Mouse (Mus musculus): Measurements from ENCODE around the gene Eif4e1b. TPM values are rescaled to one million over a fixed set of nuclear protein-coding genes. Genes with fewer than 3 reads are reported as not detected.

Gene Eif4e1b
- total RNA-seq, 2 experiments from 2014 or later = not detected

DNA sequence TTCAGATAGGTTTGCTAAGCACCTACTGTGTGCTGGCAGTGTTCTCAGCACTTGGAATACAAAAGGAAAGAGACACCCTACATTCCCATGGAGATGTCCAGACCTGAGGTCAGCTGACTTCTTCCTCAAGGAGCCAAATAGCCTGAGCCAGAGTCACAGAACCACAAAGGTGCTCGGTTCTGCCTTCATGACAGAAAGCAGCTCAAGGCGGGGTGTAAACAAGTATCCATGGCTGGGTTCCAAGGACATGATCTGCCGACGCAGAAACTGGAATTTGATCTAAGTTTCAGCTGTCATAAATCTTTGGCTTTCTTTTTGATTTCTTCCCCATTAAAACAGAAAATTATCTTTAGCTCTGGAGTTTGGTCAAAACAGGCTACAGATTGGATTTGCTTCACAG is 16.4 kb downstream of the Eif4e1b start:
- no peak for DNase-seq

DNA sequence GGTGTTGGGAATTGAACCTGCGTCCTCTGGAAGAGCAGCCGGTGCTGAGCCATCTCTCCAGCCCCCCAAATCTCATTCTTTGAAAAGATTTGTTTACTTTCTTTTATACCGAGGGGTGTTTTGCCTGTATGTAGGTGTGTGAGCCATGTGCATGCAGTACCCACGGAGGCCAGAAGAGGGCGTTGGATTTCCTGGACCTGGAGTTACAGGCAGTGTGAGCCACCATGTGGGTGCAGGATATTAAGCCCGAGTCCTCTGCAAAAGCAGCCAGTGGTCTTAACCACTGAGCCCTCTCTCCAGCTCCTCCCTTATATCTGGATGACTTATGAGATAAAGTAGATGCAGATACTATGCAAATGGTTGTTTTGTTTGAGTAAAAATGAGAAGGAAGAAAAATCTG is 19.2 kb downstream of the Eif4e1b start:
- no peak for DNase-seq

DNA sequence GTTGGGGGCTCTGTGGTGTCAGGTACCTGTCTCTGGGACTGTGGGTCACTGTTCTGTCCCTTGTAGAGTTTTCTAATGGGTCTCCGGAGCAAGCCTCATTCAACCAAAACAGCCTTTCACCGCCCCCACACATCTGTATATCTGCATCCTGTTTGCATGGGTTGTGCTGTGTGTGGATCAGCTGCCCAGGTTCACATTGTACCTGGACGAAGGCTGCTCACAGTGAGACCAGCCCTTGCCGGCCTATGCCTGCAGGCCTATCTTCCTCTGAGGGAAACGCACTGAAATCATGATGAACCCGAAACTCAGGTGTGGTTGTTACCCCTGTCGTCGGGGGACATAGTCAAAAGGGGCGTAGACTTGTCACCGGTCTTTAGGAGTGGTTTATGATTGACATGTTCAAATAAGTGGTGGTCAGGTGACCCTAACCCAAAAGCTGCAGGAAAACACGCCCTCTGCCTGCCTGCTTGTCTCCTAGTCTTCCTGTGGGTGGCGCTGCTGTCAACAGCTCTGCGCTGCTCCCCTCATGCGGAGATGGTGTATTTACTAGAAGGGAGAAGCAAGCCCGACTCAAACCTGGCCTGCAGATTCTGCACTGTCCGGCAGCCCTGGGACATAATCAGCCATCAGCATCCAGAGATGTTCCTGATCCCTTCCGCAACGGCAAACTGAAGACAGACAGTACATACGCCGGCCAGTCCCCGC is 21.5 kb downstream of the Eif4e1b start:
- DNase-seq = no peak

DNA sequence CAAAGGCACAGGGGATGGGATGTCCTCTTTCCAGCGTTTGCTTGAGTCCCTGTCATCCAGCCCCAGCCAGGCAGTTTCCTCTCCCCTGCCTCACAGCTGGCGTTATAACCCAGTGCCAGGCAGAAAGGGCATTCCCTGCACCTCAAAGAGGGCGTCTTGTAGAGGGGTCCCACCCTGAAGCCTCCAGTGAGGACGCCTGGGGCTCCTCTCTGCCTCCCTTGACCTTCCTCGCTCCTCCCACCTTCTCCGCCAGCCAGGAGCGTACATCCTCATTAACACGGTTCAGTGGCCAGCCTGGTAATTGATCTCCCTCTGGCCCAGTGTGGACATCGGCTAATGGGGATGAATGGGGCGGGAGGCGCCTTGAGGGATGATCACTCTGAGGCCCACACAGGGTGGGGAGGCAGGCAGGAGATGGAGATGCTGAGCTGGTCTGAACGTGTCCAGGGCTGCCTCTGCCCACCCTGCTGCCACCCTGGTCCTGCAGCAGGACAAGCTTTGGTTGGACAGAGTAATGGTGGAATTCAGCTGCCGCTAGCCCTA is 22.7 kb downstream of the Eif4e1b start:
- DNase-seq = no peak

DNA sequence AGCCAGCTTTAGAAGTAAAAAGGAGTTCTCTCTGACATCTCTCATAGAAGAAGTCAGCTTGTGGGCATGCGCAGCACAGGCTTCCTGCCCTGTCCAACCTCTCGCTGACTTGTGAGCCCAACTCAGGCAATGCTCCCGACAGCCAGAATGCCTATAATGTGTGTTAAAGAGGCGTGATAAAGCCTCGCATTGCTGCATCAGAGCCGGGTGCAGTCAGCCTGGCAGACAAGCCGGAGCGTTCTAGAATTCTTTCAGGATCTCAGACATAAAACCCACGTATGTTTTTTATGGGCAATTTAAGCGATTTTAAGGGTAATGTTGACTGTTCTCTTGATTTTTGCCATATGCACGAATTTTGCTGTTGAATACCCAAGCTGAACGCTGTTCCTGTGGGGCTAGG is 24.3 kb downstream of the Eif4e1b start:
- no peak for DNase-seq

DNA sequence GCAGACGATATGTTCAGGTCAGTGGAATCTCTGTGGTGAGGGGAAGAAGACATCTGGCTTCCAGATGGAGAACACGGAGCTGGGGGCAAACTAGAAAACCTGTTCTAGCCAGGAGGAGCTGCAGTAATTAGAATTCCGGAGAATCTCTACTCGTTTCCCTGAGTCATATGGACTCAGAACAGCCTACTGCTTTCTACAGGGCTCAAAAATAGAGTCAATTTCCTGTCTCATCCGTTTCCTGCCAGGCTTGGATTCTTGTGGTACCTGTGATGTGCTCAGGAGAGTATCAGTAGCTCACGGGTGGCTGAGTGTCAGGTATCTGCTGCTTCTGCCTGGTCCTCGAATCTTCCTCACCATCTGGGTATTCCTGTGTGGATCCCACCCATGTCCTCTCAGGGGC is 27.7 kb downstream of the Eif4e1b start:
- no peak for DNase-seq

DNA sequence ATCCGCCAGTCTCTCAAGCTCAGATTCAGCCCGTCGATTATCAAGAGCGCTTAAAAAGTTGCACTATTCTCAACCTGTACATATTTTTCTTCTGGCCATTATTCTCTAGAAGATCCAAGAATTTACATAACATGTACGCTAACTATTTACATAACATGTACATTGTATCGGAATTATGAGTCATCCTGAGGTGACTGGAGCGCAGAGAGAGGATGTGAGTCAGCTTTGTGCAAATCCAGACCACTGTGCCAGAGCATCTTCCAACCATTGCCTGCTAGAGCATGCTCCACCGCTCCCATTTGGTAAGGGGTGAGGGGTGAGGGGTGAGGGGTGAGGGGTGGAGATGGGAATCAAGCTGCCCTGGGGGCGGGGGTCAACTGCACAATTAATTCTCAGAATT is 29.6 kb downstream of the Eif4e1b start:
- DNase-seq = no peak

DNA sequence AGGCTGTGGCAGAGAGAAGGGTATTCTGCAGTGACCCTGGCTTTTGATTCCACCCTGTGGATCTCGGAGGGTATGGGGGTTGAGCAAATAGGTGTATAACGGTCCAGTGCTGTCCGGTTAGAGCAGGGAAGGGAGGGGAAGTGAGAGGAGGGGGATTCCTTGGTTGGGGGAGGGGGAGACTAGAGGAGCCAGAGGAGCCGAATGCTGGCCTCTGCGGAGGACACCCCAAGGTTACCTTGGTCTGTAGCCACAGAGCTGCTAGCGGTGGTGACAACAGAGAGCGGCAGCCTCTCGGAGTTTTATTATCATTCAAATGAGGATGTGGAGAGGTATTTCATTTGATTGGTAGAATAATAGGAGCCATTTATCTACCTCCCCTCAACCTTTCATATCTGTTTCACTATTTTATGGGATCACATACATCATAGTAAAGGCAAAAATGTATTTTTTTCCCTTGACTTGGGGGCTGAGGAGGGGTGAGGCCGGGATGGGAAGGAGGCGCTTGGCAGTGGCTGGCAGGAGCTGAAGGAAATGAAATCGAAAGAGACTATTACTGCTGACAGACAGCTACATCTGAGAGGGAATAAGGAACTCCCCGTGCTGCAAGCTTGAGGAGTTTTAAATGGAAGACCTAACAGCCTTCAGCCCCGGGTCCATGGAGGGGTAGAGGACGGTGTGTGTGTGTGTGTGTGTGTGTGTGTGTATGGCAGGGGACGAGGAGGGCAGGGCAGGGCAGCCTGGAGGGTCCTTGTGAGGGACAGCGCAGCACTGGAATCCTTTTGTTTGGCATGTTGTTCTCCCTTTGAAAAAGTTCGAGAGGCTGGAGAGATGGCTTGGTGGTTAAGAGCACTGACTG is 34.8 kb downstream of the Eif4e1b start:
- DNase-seq = no peak

DNA sequence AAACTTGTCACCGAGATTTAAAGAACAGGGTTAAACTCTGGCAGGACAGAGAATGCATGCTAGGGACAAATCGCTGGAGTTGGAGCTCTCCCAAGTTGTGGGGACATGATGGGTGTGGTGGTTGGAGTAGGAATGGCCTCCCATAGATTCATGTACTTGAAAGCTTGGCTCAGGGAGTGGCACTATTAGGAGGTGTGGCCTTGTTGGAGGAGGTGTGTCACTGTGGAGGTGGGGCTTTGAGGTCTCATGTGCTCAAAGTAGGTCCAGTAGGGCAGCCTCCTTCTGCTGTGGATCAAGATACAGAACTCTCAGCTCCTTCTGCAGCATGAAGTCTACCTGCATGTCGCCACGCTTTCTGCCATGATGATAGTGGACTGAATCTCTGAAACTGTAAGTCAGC is 37.3 kb downstream of the Eif4e1b start:
- no peak for DNase-seq

DNA sequence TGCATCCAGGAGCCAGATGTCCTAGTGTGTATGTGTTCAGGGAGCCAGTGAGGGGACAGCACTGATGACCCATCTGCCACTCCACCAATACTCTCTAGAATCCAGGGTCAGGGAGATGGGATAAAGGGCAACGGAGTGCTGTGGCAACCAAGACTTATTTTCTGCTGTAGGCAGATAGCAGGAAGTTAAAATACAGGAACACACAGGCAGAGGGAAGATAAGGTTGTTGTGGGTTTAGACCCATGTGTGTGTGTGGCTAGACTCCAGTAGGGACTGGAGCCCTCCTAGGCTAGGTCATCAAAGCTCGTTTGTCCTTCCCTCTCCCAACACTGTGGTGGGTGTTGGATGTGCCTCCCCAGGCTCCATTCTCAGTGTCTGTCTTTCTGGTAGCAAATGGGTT is 38.1 kb downstream of the Eif4e1b start:
- DNase-seq = no peak

DNA sequence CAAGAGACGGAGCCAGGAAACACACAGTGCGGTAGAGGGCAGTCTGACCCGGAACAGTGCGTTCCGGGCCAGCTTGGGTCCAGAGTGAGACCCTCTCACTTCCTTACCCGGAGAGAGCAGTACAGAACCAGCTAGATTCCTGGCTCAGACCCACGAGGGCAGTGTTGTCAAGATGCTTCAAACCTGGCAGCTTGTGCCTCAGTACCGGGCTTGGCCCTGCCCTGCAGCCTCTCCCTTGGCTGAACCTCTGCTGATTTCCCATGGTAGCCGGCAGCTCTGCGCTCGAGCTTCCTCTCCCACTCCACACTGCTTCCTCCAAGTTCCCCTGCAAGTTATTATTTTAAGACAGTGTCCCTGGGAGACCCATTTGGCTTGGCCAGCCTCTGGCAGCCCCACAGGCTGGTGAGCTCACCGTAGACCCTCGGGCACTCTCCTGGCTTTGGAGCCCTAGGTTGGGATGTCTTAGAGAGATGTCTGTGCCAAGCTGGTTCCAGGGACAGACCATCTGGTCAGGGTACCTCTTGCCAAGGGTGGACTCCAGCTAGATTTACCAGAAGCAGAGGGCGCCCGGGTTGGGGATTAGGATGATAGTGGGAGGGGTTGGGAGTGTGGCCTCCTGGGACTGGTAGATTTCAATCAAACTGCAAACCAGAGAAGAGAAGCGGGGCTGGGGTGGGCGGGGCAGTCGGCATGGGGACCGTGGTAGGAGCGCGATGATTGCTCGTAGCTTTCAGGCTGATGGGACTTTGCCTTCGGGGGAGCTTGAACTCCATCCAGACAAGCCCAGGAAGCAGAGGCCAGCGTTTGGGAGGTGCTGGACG is 40.5 kb downstream of the Eif4e1b start:
- DNase-seq = peak; percentile 9

DNA sequence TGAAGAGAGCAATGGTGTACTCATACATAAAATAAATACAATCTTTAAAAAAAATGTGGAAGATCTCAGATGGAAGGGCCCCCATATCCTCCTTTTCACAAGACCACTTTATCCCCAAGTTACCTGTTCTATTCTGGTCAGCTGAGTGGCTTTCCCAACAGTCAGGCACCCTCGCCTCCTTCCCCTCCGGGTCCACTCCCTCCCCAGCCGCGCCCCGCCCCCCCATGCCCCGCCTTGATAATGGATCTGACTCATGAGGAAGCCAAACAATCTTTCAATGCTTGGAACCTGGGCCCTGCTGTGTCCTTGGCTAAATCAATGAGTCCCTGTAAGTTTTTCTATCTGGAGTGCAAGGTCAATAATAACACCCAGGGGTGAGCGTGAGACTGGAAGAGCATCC is 44.2 kb downstream of the Eif4e1b start:
- DNase-seq = no peak

DNA sequence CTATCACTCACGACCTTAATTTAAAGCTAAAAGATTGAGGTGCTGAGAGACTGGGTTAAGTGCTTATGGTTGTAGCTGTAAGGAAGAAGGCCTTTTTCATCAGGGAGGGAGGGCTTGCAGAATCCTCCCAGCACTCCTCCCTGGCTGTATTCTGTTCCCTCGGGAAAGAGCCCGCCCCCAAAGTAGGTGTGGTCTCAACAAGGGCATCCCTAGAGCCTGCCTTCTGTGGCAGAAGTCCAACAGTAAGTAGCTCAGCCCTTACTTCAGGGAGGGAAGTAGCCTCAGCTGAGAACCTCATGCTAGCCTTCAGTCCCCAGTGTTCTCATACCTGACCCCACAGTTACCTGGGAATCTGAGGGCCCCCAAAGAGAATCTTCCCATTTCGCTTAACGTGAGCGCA is 44.7 kb downstream of the Eif4e1b start:
- DNase-seq = no peak

DNA sequence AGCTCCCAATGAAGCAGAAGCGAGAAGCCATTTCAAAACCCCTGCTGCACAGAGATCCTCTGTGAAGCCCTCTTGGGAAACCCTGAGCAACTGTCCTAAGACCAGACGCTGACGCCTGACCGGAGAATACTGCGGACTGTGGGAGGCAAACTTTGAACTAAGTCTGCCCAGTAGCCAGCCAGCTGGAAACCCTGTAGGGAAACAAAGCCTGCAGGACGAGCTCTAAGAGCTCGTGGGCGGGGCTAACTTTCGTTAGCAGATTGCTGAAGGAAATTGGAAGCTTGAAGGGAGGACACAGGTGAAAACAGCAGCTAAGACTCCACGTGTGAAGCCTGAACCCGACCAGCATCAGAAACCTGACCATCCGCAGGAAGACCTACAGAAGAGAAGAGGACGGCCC is 45.7 kb downstream of the Eif4e1b start:
- DNase-seq = no peak

DNA sequence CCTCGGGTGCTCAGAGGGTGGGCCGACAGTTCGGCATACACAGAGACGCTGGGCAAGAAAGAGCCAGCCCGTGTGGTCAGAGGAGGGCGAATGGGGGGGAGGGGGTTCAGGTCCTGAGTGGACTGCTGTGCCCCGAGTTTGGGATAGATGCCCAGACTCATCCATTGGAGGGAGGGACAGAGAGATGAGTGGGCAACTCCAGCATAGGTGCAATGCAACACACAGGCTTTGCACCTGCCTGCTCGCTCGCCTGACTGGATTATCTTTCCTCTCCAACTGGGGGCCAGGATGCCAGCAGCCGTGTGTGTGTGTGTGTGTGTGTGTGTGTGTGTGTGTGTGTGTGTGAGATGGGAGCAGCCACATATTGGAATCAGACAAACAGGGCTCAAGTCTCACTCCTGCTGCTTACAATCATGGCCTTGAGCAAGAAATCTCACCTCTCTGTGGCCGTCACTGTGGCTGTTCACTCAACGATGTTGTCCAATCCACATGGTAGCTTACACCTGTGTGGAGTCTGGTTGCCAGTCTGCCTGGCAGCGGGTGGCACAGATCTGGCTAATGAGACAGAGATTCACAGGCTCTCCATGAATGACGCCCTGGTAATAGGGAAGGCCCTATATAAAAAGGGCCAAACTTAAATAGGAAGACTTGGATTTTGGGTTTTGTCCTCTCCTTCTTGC is 52.7 kb downstream of the Eif4e1b start:
- no peak for DNase-seq

DNA sequence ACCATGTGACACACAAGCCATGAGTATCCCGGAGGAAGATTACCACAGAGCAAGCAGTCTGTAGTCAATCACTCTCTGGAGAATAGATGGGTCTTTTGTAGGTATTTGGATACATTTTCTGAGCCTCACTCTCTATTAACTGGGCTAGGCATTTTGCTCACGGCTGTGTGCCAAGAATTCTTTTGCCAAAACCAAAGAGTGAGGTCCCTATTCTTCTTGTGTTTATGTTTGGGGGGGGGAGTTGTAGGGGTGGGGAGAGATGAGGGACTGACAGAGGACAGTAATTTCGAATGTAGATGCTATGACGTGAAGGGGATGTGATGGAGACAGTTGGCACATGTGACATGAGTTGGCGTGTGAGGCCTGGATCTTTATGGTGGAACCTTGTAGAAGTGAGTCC is 53.3 kb downstream of the Eif4e1b start:
- no peak for DNase-seq

DNA sequence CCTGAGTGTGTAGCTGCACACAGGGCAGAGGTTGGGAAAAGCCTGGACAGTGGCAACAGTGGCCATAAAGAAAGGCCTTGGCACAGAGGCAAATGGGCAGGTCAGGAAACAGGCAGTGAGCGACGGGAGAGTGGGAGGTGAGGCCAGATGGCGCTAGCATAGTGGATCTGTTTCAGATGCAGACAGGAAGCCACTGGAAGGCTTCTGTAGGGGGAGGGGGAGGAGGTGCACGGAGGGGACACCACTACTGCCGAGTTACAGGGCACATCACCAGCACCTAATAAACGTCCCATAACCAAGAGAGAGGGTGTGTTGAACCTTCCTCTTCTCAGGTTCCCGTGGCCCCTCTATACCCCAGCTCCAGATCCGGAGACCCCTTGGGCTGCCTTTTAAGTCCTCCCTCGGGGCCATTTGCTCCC is 53.7 kb downstream of the Eif4e1b start:
- DNase-seq = no peak

Other genes with a start within 250 kb of the Eif4e1b start
- 10 to 100 TPM; 83.7 to 87.2 TPM for gene 4833439L19Rik, start 218.6 kb upstream of the Eif4e1b start, total RNA-seq (2021)
- gene Arl10, start 209.0 kb upstream of the Eif4e1b start, total RNA-seq (2021) = 10 to 100 TPM; 13.3 to 13.7 TPM
- gene Nop16, start 193.9 kb upstream of the Eif4e1b start, total RNA-seq (2021) = 10 to 100 TPM; 21.8 to 21.9 TPM
- 100 to 1,000 TPM; 224 to 238 TPM for gene Higd2a, start 193.8 kb upstream of the Eif4e1b start, total RNA-seq (2021)
- 10 to 100 TPM; 90.0 to 96.8 TPM for gene Cltb, start 172.7 kb upstream of the Eif4e1b start, total RNA-seq (2021)
- gene Faf2, start 162.2 kb upstream of the Eif4e1b start, total RNA-seq (2021) = 10 to 100 TPM; 41.7 to 42.8 TPM
- 10 to 100 TPM; 60.7 to 67.0 TPM for gene Rnf44, start 90.1 kb upstream of the Eif4e1b start, total RNA-seq (2021)
- gene Cdhr2, start 82.5 kb upstream of the Eif4e1b start, total RNA-seq (2021) = not detected
- under 1 TPM; 0.10 to 0.11 TPM for gene Gprin1, start 34.1 kb upstream of the Eif4e1b start, total RNA-seq (2021)
- not detected for gene Sncb, start 17.4 kb upstream of the Eif4e1b start, total RNA-seq (2021)
- gene Tspan17, start 5.4 kb downstream of the Eif4e1b start, total RNA-seq (2021) = 10 to 100 TPM in 1 of 2 experiments, 1 to 10 TPM in 1; 9.1 to 12.8 TPM
- 1 to 10 TPM; 1.3 to 1.4 TPM for gene Unc5a, start 165.4 kb downstream of the Eif4e1b start, total RNA-seq (2021)
- gene Hk3, start 237.4 kb downstream of the Eif4e1b start, total RNA-seq (2021) = under 1 TPM; 0.74 to 0.98 TPM

All from heart, postnatal 4 days (tissue).